24 mouse cellular contexts compared by ENCODE assay signal in genomic region chr11:112756516-112756915, GRCm38 (mm10). TPM values are rescaled to one million over a fixed set of nuclear protein-coding genes. Genes with fewer than 3 reads are reported as not detected.
DNase-seq lines count a peak whose midpoint lies in the region; ATAC-seq lines count a peak whose summit lies in the region.
"Had no signal": no experiment of that assay in that cellular context is flagged by ENCODE, and none has a peak within 500 bp of the region (broad histone marks: within the 10 kb centered on the region; RNA-seq: fewer than 3 reads in every experiment).

No protein-coding gene starts in this region.

- H3K27me3 ChIP-seq in forebrain, embryonic 10.5 days (ENCODE audit: poor library complexity, severe bottlenecking), result peaks cover 37% of the 10 kb centered on the region
- H3K27me3 ChIP-seq in forebrain, embryonic 15.5 days, result no peaks in the 10 kb centered on the region
- H3K27me3 ChIP-seq in hindbrain, embryonic 10.5 days (ENCODE audit: insufficient read depth, poor library complexity, severe bottlenecking), result no peaks in the 10 kb centered on the region; the same call in none of the 2 replicates
- no peaks in the 10 kb centered on the region for H3K27me3 ChIP-seq in hindbrain, embryonic 14.5 days (ENCODE audit: control insufficient read depth, insufficient read depth, low read length)
- H3K27me3 ChIP-seq: hindbrain, embryonic 13.5 days had no signal

- H3K4me1 ChIP-seq in forebrain, embryonic 10.5 days, result peaks cover 33% of the 10 kb centered on the region
- H3K4me1 ChIP-seq in forebrain, embryonic 15.5 days, result no peaks in the 10 kb centered on the region
- peaks cover 23% of the 10 kb centered on the region for H3K4me1 ChIP-seq in hindbrain, embryonic 10.5 days (replicated peaks)
- H3K4me1 ChIP-seq in hindbrain, embryonic 14.5 days (replicated peaks; ENCODE audit: control insufficient read depth, insufficient read depth, low read length), result no peaks in the 10 kb centered on the region
- H3K4me1 ChIP-seq: embryonic facial prominence, embryonic 13.5 days; hindbrain, embryonic 13.5 days had no signal

- 11% methylated on average over 4 of the region's 4 CpGs for WGBS in forebrain, embryonic 10.5 days
- WGBS in forebrain, embryonic 15.5 days, result 4% methylated on average over 4 of the region's 4 CpGs
- WGBS in hindbrain, embryonic 10.5 days, result 34% methylated on average over 4 of the region's 4 CpGs
- 21% methylated on average over 4 of the region's 4 CpGs for WGBS in hindbrain, embryonic 14.5 days

- no peak overlapping the region for H3K4me2 ChIP-seq in forebrain, embryonic 15.5 days (replicated peaks)
- H3K4me2 ChIP-seq in hindbrain, embryonic 14.5 days (replicated peaks), result no peak overlapping the region
- H3K4me2 ChIP-seq: embryonic facial prominence, embryonic 13.5 days; heart, embryonic 11.5 days; hindbrain, embryonic 13.5 days had no signal

- no peak overlapping the region for H3K4me3 ChIP-seq in forebrain, embryonic 10.5 days
- no peak overlapping the region for H3K4me3 ChIP-seq in forebrain, embryonic 15.5 days
- H3K4me3 ChIP-seq in hindbrain, embryonic 10.5 days, result no peak overlapping the region
- H3K4me3 ChIP-seq in hindbrain, embryonic 14.5 days (replicated peaks; ENCODE audit: low read length), result no peak overlapping the region
- H3K4me3 ChIP-seq: embryonic facial prominence, embryonic 10.5 days; embryonic facial prominence, embryonic 13.5 days; erythroblast, embryonic 14.5 days; hindbrain, embryonic 13.5 days had no signal

- H3K9me3 ChIP-seq in forebrain, embryonic 10.5 days, result no peaks in the 10 kb centered on the region
- H3K9me3 ChIP-seq in forebrain, embryonic 15.5 days, result no peaks in the 10 kb centered on the region
- H3K9me3 ChIP-seq in hindbrain, embryonic 10.5 days, result no peaks in the 10 kb centered on the region
- H3K9me3 ChIP-seq in hindbrain, embryonic 14.5 days (ENCODE audit: control insufficient read depth, low read length), result no peaks in the 10 kb centered on the region
- H3K9me3 ChIP-seq: embryonic facial prominence, embryonic 10.5 days; embryonic facial prominence, embryonic 13.5 days; hindbrain, embryonic 13.5 days had no signal

- peak; percentile 31 for DNase-seq in forebrain, embryonic 10.5 days (ENCODE audit: extremely low spot score, low spot score)
- DNase-seq in hindbrain, embryonic 10.5 days (ENCODE audit: low spot score), result no peak
- no peak for DNase-seq in hindbrain, embryonic 14.5 days (ENCODE audit: low spot score)
- peak; percentile 31 for DNase-seq in retina, embryonic 14.5 days (ENCODE audit: low spot score)
- no peak for DNase-seq in cerebellum, adult 8-10 months
- DNase-seq: adrenal gland, adult 8-10 months; adrenal gland, postnatal 25 days; cerebellum, adult 2 months; cerebellum, postnatal 36 days; embryo, embryonic 11 days; gastrocnemius, postnatal 10 days; gastrocnemius, postnatal 36 days; kidney, adult 18-20 months had no signal

- H3K36me3 ChIP-seq in forebrain, embryonic 10.5 days (replicated peaks), result no peaks in the 10 kb centered on the region
- no peaks in the 10 kb centered on the region for H3K36me3 ChIP-seq in forebrain, embryonic 15.5 days
- no peaks in the 10 kb centered on the region for H3K36me3 ChIP-seq in hindbrain, embryonic 10.5 days
- H3K36me3 ChIP-seq in hindbrain, embryonic 14.5 days (replicated peaks; ENCODE audit: control insufficient read depth, insufficient read depth), result no peaks in the 10 kb centered on the region
- H3K36me3 ChIP-seq: embryonic facial prominence, embryonic 10.5 days; embryonic facial prominence, embryonic 13.5 days; hindbrain, embryonic 13.5 days had no signal

- no peak overlapping the region for H3K9ac ChIP-seq in forebrain, embryonic 15.5 days (replicated peaks)
- no peak overlapping the region for H3K9ac ChIP-seq in hindbrain, embryonic 14.5 days
- H3K9ac ChIP-seq: embryonic facial prominence, embryonic 13.5 days; hindbrain, embryonic 13.5 days had no signal

- ATAC-seq in forebrain, embryonic 15.5 days (replicated peaks), result no peak
- no peak for ATAC-seq in hindbrain, embryonic 14.5 days (ENCODE audit: low FRiP score)
- ATAC-seq: activated CD4-positive, CD25-positive, alpha-beta regulatory T cell, adult 4 months; forebrain, embryonic 16.5 days; hindbrain, postnatal 0 days; inflammation-experienced regulatory T-cells, adult 6 months; intestine, embryonic 16.5 days had no signal

- H3K27ac ChIP-seq in forebrain, embryonic 10.5 days, result peak overlapping the region; percentile 70
- H3K27ac ChIP-seq in forebrain, embryonic 15.5 days (replicated peaks), result no peak overlapping the region
- H3K27ac ChIP-seq in hindbrain, embryonic 10.5 days, result peak overlapping the region; percentile 35
- no peak overlapping the region for H3K27ac ChIP-seq in hindbrain, embryonic 14.5 days
- H3K27ac ChIP-seq: embryonic facial prominence, embryonic 10.5 days; embryonic facial prominence, embryonic 13.5 days; hindbrain, embryonic 13.5 days; hindbrain, postnatal 0 days had no signal

RNA-seq across cellular contexts. Expression of gene Sox9, which starts 25.5 kb away (rescaled TPM):
- polyA plus RNA-seq in forebrain, embryonic 10.5 days (2016; fragmentation: Nextera tagmentation; extraction: Ambion mirVana), result 98.1 and 108 TPM in 2 replicates
- polyA plus RNA-seq in forebrain, embryonic 15.5 days (2015; fragmentation: Nextera tagmentation; extraction: Ambion mirVana), result 66.6 and 70.4 TPM in 2 replicates
- 91.5 and 138 TPM in 2 replicates for polyA plus RNA-seq in hindbrain, embryonic 10.5 days (2016; fragmentation: Nextera tagmentation; extraction: Ambion mirVana)
- 44.2 and 49.0 TPM in 2 replicates for polyA plus RNA-seq in hindbrain, embryonic 14.5 days (2014; fragmentation: Nextera tagmentation; extraction: Ambion mirVana)
- polyA plus RNA-seq: activated CD4-positive, CD25-positive, alpha-beta regulatory T cell, adult 4 months; erythroblast, embryonic 14.5 days; inflammation-experienced regulatory T-cells, adult 6 months had no signal

Comparison
In these comparisons a context has a peak if more than half of its experiments do, and no peak if none do; other contexts are left out.
1. H3K27ac ChIP-seq: peak in forebrain, embryonic 10.5 days (single experiment) and hindbrain, embryonic 10.5 days (single experiment); none in forebrain, embryonic 15.5 days (single experiment) and hindbrain, embryonic 14.5 days (single experiment).
2. DNase-seq: peak in forebrain, embryonic 10.5 days (single experiment) and retina, embryonic 14.5 days (single experiment); none in hindbrain, embryonic 10.5 days (single experiment), hindbrain, embryonic 14.5 days (single experiment) and cerebellum, adult 8-10 months (single experiment).